Mouse (Mus musculus): ENCODE measurements around the gene Prkag2.

Prkag2 gene

GRCm38 (mm10) chr5:24928816-24929215, 171.6 kb downstream of the Prkag2 start:
- CTCF ChIA-PET, result no interaction called here

DNA sequence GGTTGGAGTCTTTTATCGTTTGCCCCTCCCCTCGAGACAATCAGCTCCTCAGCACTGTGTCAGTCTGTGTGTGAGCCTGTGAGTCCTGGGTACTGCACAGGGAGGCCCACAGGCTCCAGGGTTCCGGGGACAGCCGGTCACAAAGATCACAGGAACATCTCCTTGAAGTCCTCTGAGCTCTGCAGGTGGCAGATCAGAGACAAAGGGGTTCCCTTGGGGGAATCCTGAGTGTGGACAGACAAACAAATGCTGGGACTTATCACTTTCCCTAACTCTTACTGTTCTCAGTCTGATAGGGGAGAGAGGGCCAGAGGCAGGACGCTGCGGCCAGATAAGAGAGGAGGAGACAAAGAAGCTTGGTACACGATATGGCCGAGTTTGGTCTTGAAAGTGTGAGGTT, 172.7 kb downstream of the Prkag2 start:
- CTCF ChIA-PET, result no interaction called here

- CTCF ChIA-PET, result no interaction called here
Measured at GRCm38 (mm10) chr5:24919155-24919554, 181.3 kb downstream of the Prkag2 start.

- CTCF ChIA-PET, result no interaction called here
Measured at GRCm38 (mm10) chr5:24916511-24916910, 183.9 kb downstream of the Prkag2 start.

- CTCF ChIA-PET, result no interaction called here
Measured at GRCm38 (mm10) chr5:24915119-24915518, 185.3 kb downstream of the Prkag2 start.

DNA sequence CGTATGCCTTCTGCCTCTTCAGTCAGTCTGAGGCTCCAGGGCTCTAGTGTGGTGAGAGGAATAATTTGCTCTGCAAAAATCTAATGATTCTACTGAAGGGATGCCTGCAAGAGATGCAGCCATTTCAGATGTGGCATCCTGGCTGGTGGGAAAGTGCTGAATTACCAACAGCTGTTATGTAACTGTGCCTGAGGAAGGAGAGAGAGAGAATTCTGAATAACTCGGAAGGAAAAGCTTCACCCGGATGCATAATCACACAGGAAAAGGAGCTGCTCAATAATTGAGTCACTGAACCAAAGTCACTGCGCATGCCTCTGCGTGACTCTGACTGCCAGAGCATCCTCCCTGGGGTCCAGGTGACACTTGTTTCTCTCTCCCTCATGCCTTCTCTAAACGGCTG, 186.8 kb downstream of the Prkag2 start:
- CTCF ChIA-PET, result no interaction called here

DNA sequence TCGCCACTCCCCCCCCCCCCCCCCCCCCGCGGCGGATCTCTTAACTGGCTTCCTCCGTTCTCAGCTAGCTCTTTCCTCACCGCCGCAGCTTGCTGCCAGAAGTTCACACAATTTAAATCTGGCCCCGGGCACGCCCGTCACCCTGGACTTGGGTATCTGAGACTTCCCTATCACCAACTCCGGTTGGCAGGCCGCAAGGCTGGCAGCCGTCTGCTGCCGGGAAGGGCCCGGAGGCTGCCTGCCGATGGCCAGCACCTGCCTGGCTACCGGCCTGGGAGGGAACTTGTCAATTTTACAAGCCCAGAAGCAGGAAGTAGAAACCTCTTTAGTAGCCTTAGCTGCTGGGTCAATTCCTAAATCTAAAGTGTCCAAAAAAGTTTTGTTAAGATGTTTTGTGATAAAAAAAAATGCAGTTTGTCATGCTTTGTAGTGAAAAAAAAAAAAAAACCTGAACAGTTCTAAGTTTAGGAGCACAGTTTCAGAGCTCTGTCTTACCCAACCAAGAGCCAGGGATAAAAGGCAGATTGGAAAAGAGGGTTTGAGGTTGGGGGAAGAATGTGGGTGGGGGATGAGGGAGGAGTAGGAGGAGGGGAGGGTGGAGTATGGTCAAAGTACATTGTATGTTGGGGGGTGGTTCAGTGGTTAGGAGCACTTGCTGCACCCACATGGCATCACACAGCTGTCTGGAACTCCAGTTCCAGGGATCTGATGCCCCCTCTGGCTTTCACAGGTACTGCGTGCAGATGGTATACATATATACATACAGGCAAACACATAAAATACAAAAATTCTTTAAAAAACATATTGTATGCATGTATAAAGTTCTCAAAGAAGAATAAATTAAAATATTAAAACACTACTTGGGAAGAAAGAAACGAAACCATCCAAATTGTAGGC, 191.4 kb downstream of the Prkag2 start:
- CTCF ChIA-PET, result interaction anchor here (0.6 kb wide), 2 partner anchors 162 to 187 kb away, joined by 4 to 5 read pairs; no protein-coding TSS in a partner anchor

DNA sequence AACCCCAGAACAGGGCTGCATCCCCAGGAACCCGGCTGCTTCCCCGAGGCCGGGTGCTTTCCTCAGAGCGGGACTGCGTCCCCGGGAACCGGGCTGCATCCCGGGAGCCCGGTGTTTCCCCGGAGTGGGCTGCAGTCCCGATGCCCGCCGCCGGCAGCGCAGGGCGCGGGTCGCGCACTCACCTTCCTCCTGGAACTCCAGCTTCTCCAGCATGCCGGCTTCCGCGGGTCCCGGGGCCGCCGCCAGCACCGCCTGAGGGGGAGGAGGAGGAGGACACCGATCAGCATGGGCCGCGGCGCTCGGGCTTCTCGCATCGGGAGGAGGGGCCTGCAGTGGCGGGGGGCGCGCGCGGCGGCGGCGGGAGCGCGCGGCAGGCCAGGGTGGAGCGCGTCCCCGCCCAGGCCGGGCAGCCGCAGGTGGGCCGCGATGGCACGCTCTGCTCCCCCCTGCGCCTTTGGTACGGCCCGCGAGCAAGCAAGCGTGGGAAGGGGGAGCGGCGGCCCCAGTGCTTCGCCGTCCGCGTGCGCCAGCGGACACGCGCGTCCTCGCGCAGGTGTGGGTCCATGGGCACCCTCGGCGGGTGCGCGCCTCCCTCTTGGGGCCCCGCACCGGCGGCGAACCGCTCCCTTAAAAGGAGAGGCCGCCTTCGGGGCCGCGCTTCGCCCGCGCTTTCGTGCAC, 192.2 kb downstream of the Prkag2 start:
- CTCF ChIA-PET, result interaction anchor here (0.6 kb wide), 2 partner anchors 161 to 188 kb away, joined by 4 to 5 read pairs; no protein-coding TSS in a partner anchor

GRCm38 (mm10) chr5:24907737-24908136, 192.7 kb downstream of the Prkag2 start:
- CTCF ChIA-PET, result interaction anchor here (1.0 kb wide), 1 partner anchor 103 kb away, joined by 4 read pairs; no protein-coding TSS in a partner anchor

DNA sequence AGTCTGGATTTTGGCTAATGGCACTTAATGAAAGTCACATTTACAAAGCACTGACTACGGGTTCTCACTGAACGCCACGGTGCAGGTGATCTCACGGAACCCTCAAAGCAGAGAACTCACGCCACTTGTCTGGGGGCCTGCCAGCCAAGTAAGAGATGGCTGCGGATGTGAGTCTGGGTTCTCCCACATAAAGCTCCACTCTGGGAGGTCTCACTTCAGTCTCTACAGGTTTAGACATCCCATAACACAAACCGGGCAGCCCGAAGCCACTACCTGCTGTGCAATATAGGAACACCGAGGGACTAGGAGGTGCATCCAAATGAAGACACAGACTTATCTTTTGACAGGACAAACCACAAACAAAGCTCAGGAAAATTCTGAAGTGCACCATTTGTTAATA, 193.6 kb downstream of the Prkag2 start:
- CTCF ChIA-PET, result interaction anchor here (1.0 kb wide), 1 partner anchor 104 kb away, joined by 4 read pairs; no protein-coding TSS in a partner anchor

GRCm38 (mm10) chr5:24904941-24905340, 195.5 kb downstream of the Prkag2 start:
- CTCF ChIA-PET, result no interaction called here

DNA sequence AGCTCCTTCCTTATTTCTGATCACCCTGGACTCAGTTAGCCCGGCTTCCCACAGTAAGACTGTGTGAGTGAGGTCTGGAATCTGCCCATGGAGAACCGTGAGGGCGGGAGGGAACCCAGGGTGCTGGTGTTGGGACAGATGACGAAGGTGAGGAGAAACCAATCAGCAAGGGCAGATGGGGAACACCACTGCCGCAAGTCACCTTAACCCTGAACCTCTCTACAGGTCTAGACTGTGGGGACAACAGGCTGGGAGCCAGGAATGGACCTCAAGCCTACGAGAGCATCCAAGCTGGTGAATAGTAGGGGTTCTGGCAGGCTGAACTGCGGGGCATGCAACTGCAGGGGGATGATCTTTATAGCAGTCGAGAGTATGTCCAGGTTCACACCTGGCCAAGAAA, 196.0 kb downstream of the Prkag2 start:
- CTCF ChIA-PET, result interaction anchor here (0.6 to 0.9 kb wide), 2 partner anchors 399 to 440 kb away, joined by 5 read pairs; no protein-coding TSS in a partner anchor

DNA sequence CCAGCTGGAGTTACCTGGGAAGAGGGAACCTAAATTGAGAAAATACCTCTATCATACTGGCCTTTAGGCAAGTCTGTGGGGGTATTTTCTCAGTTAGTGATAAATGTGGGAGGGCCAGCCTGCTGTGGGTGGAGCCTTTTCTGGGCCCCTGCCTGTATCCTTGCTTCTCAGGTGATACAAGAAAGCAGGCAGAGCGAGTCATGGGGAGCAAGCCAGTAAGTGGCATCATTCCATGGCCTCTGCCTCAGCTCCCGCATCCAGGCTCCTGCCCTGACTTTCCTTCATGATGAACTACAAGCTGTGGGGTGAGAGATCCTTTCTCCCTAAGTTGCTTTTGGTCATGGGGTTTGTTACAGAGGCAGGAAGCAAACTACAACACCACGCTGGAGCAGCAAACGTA, 196.4 kb downstream of the Prkag2 start:
- CTCF ChIA-PET, result interaction anchor here (0.6 to 0.9 kb wide), 3 partner anchors 105 to 440 kb away, joined by 3 to 5 read pairs (median 5); no protein-coding TSS in a partner anchor

- CTCF ChIA-PET, result no interaction called here
Measured at GRCm38 (mm10) chr5:24902835-24903234, 197.6 kb downstream of the Prkag2 start.

DNA sequence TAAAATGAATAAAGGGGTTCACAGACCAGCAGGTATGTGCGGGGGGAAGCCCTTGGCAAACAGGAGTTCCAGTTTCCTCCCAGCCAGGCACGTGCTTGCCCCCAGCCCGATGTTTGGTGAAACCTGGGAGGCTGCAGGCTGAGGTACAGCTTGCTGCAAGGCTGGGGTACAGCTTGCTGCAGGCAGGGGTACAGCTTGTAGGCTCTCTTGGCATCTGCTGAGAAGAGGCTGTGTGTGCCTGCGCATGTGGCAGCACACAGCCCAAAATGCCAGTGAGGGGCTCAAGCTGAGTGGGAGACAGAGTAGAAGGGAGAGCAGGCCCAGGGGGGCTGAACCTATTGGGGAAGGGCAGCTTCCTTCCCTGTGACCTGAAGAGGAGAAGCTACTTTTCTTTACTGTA, 204.8 kb downstream of the Prkag2 start:
- CTCF ChIA-PET, result no interaction called here

GRCm38 (mm10) chr5:24894814-24895213, 205.6 kb downstream of the Prkag2 start:
- CTCF ChIA-PET, result no interaction called here

DNA sequence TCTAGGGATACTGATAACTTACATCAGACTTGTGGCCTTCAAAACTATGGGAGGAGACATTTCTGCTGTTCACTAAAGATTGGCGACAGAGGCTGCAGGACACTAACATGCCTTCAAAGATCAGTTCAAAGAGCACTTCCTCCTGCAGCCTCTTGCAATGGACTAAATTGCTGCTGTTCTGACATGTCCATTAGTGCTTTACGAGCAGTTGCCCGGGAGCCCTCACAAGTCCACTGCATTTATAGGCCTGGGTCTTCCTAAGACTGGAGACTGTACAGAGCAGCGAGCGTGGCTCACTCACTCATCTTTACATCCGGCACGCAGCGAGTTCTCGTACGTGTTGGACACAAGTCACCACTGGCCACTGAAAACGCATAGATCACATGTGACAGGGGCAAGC, 208.0 kb downstream of the Prkag2 start:
- CTCF ChIA-PET, result no interaction called here

GRCm38 (mm10) chr5:24889860-24890259, 210.6 kb downstream of the Prkag2 start:
- CTCF ChIA-PET, result no interaction called here

- CTCF ChIA-PET, result no interaction called here
Measured at GRCm38 (mm10) chr5:24888874-24889591, 211.4 kb downstream of the Prkag2 start.

DNA sequence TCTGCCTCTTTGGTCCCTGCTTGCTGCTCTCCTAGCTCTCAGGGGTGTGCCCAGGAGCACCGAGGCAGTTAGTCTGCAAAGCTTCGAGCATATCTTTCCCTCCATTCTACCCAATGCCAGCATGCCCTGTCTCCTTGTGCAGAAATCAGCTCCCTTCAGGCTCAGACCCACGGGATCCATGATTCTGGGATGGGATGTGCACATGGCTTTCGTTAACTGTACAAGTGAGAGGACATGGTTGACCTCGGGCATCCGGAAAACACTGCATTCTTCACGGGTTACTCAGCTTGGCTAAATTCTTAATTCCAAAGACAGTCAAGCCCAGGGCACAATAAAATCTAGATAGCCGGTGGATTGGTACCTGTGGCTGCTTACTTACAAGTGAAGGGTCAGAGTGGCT, 213.2 kb downstream of the Prkag2 start:
- CTCF ChIA-PET, result no interaction called here

GRCm38 (mm10) chr5:24878713-24879112, 221.7 kb downstream of the Prkag2 start:
- CTCF ChIA-PET, result no interaction called here
